Mouse (Mus musculus) cerebellum, adult 2 months (tissue): ENCODE data around the gene Tuba3a.
"Not testable (repeated sequence)": the region's sequence is repeated elsewhere in the genome, so short reads cannot be mapped to it uniquely, and the experiment has no call there.

Experiments used
- CTCF ChIP-seq: fragments of 200-500 bp; IDR thresholded peaks from 2 replicates; pipeline ENCODE4 v1.5.1; 2011; ENCODE audit warnings: low read depth, mild to moderate bottlenecking, control low read depth, low read length, moderate library complexity, borderline replicate concordance; ENCODE audit not compliant: insufficient read depth
- POLR2A ChIP-seq: fragments of 200-500 bp; IDR thresholded peaks from 2 replicates; pipeline ENCODE4 v1.6.1; 2011; ENCODE audit warnings: low read length, control low read depth, borderline replicate concordance; ENCODE audit not compliant: insufficient read depth

- not testable (repeated sequence) for TF ChIP-seq CTCF, POLR2A
Measured at GRCm38 (mm10) chr6:125304408-125304807, 18.6 kb upstream of the Tuba3a start.
